Comparison of ENCODE assay signal across 9 mouse cellular contexts in genomic region chr14:15438485-15439157, GRCm38 (mm10). TPM values are rescaled to one million over a fixed set of nuclear protein-coding genes. Genes with fewer than 3 reads are reported as not detected.
DNase-seq lines count a peak whose midpoint lies in the region; ATAC-seq lines count a peak whose summit lies in the region.
"Had no signal": no experiment of that assay in that cellular context is flagged by ENCODE, and none has a peak within 500 bp of the region (broad histone marks: within the 10 kb centered on the region; RNA-seq: fewer than 3 reads in every experiment).

Gene Lrrc3b, minus strand, starts transcription at chr14:15438987.

- peak within 1 kb of the TSS; percentile 57 for H3K4me3 ChIP-seq in embryonic facial prominence, embryonic 12.5 days
- peak within 1 kb of the TSS; percentile 70 for H3K4me3 ChIP-seq in heart, embryonic 11.5 days (ENCODE audit: low read depth, low read length)
- H3K4me3 ChIP-seq in kidney, embryonic 15.5 days (replicated peaks): peak within 1 kb of the TSS; percentile 62
- peak within 1 kb of the TSS; percentile 55 for H3K4me3 ChIP-seq in limb, embryonic 15.5 days
- peak within 1 kb of the TSS; percentile 60 for H3K4me3 ChIP-seq in neural tube, embryonic 14.5 days (ENCODE audit: low read depth, low read length)
- H3K4me3 ChIP-seq: myocyte had no signal

- H3K4me1 ChIP-seq in embryonic facial prominence, embryonic 12.5 days: no peaks in the 10 kb centered on the region
- peaks cover 4% of the 10 kb centered on the region; the same call in 1 of the 2 replicates for H3K4me1 ChIP-seq in heart, embryonic 11.5 days (ENCODE audit: control insufficient read depth, insufficient read depth, low read length)
- peaks cover 13% of the 10 kb centered on the region for H3K4me1 ChIP-seq in kidney, embryonic 15.5 days
- peaks cover 11% of the 10 kb centered on the region; the same call in 1 of the 2 replicates for H3K4me1 ChIP-seq in limb, embryonic 15.5 days
- peaks cover 3% of the 10 kb centered on the region; the same call in 1 of the 2 replicates for H3K4me1 ChIP-seq in neural tube, embryonic 14.5 days (ENCODE audit: control insufficient read depth, insufficient read depth, low read length)

- no peaks in the 10 kb centered on the region for H3K9me3 ChIP-seq in embryonic facial prominence, embryonic 12.5 days
- H3K9me3 ChIP-seq in heart, embryonic 11.5 days (replicated peaks; ENCODE audit: control insufficient read depth, low read length): no peaks in the 10 kb centered on the region
- no peaks in the 10 kb centered on the region for H3K9me3 ChIP-seq in kidney, embryonic 15.5 days (replicated peaks)
- H3K9me3 ChIP-seq in limb, embryonic 15.5 days: no peaks in the 10 kb centered on the region
- H3K9me3 ChIP-seq in neural tube, embryonic 14.5 days (ENCODE audit: control insufficient read depth, low read length): no peaks in the 10 kb centered on the region

- H3K4me2 ChIP-seq in embryonic facial prominence, embryonic 12.5 days (replicated peaks): peak within 1 kb of the TSS; percentile 89
- peak within 1 kb of the TSS; percentile 91 for H3K4me2 ChIP-seq in heart, embryonic 11.5 days
- H3K4me2 ChIP-seq in kidney, embryonic 15.5 days: peak within 1 kb of the TSS; percentile 98
- peak within 1 kb of the TSS; percentile 97 for H3K4me2 ChIP-seq in limb, embryonic 15.5 days
- peak within 1 kb of the TSS; percentile 84 for H3K4me2 ChIP-seq in neural tube, embryonic 14.5 days (ENCODE audit: low read depth, low read length)

- peak; percentile 30 for DNase-seq in ovary, postnatal 36 days (ENCODE audit: low spot score)
- no peak for DNase-seq in ovary, adult 18-20 months (ENCODE audit: low spot score)
- no peak for DNase-seq in natural killer cell, adult 2 months (ENCODE audit: low spot score in 2 of 2)

- peak; percentile 89 for ATAC-seq in embryonic facial prominence, embryonic 12.5 days (ENCODE audit: insufficient number of reproducible peaks, insufficient read depth, low FRiP score, low TSS enrichment)
- peak; percentile 75 for ATAC-seq in heart, embryonic 11.5 days (replicated peaks; ENCODE audit: insufficient number of reproducible peaks, low FRiP score, low TSS enrichment)
- peak; percentile 92 for ATAC-seq in kidney, embryonic 15.5 days (replicated peaks; ENCODE audit: low FRiP score)
- peak; percentile 64; the same call in 1 of the 2 replicates for ATAC-seq in limb, embryonic 15.5 days (ENCODE audit: insufficient number of reproducible peaks, low FRiP score, low TSS enrichment, low read depth)
- peak; percentile 93 for ATAC-seq in neural tube, embryonic 14.5 days (ENCODE audit: low read depth)

- peaks cover 4% of the 10 kb centered on the region; the same call in 1 of the 2 replicates for H3K27me3 ChIP-seq in embryonic facial prominence, embryonic 12.5 days
- H3K27me3 ChIP-seq in heart, embryonic 11.5 days (ENCODE audit: control insufficient read depth, insufficient read depth, low read length): peaks cover 6% of the 10 kb centered on the region; the same call in 1 of the 2 replicates
- H3K27me3 ChIP-seq in kidney, embryonic 15.5 days: peaks cover 32% of the 10 kb centered on the region
- peaks cover 21% of the 10 kb centered on the region for H3K27me3 ChIP-seq in limb, embryonic 15.5 days
- H3K27me3 ChIP-seq in neural tube, embryonic 14.5 days (ENCODE audit: control insufficient read depth, insufficient read depth, low read length): peaks cover 7% of the 10 kb centered on the region

- no peak within 1 kb of the TSS for H3K27ac ChIP-seq in embryonic facial prominence, embryonic 12.5 days
- peak within 1 kb of the TSS; percentile 54; the same call in 1 of the 2 replicates for H3K27ac ChIP-seq in heart, embryonic 11.5 days (ENCODE audit: low read depth, low read length)
- peak within 1 kb of the TSS; percentile 56 for H3K27ac ChIP-seq in kidney, embryonic 15.5 days
- H3K27ac ChIP-seq in limb, embryonic 15.5 days: 0 out of 2 replicates have a peak within 1 kb of the TSS, but pooled peaks have one; percentile 23
- peak within 1 kb of the TSS; percentile 74 for H3K27ac ChIP-seq in neural tube, embryonic 14.5 days (ENCODE audit: low read depth, low read length)

- H3K36me3 ChIP-seq in embryonic facial prominence, embryonic 12.5 days: no peaks in the 10 kb centered on the region
- no peaks in the 10 kb centered on the region for H3K36me3 ChIP-seq in heart, embryonic 11.5 days (ENCODE audit: control insufficient read depth, insufficient read depth, low read length)
- no peaks in the 10 kb centered on the region for H3K36me3 ChIP-seq in kidney, embryonic 15.5 days
- no peaks in the 10 kb centered on the region for H3K36me3 ChIP-seq in limb, embryonic 15.5 days
- H3K36me3 ChIP-seq in neural tube, embryonic 14.5 days (ENCODE audit: control insufficient read depth, insufficient read depth, low read length): no peaks in the 10 kb centered on the region

- H3K9ac ChIP-seq in embryonic facial prominence, embryonic 12.5 days: peak within 1 kb of the TSS; percentile 49
- peak within 1 kb of the TSS; percentile 68 for H3K9ac ChIP-seq in heart, embryonic 11.5 days (ENCODE audit: low read depth, low read length)
- peak within 1 kb of the TSS; percentile 55 for H3K9ac ChIP-seq in kidney, embryonic 15.5 days
- H3K9ac ChIP-seq in limb, embryonic 15.5 days: peak within 1 kb of the TSS; percentile 20; the same call in 1 of the 2 replicates
- H3K9ac ChIP-seq in neural tube, embryonic 14.5 days (replicated peaks; ENCODE audit: low read depth, low read length): peak within 1 kb of the TSS; percentile 73

- under 1% methylated on average over 46 of the region's 51 CpGs for WGBS in embryonic facial prominence, embryonic 12.5 days
- WGBS in heart, embryonic 11.5 days (ENCODE audit: insufficient replicate concordance): under 1% methylated on average over 51 of the region's 51 CpGs
- under 1% methylated on average over 51 of the region's 51 CpGs for WGBS in kidney, embryonic 15.5 days
- under 1% methylated on average over 51 of the region's 51 CpGs for WGBS in limb, embryonic 15.5 days
- under 1% methylated on average over 42 of the region's 51 CpGs for WGBS in neural tube, embryonic 14.5 days

RNA-seq across cellular contexts. Expression of gene Lrrc3b, which starts in this region (rescaled TPM):
- polyA plus RNA-seq in embryonic facial prominence, embryonic 12.5 days (2016; fragmentation: Nextera tagmentation; extraction: Ambion mirVana): 1.8 and 2.1 TPM in 2 replicates
- 3.3 and 4.7 TPM in 2 replicates for polyA plus RNA-seq in heart, embryonic 11.5 days (2014; fragmentation: Nextera tagmentation; extraction: Ambion mirVana)
- 4.4 and 5.4 TPM in 2 replicates for polyA plus RNA-seq in kidney, embryonic 15.5 days (2015; fragmentation: Nextera tagmentation; extraction: Ambion mirVana)
- polyA plus RNA-seq in limb, embryonic 15.5 days (2015; fragmentation: Nextera tagmentation; extraction: Ambion mirVana): 1.8 and 2.5 TPM in 2 replicates
- 17.6 and 30.9 TPM in 2 replicates for polyA plus RNA-seq in neural tube, embryonic 14.5 days (2014; fragmentation: Nextera tagmentation; extraction: Ambion mirVana)
- polyA plus RNA-seq: myocyte had no signal

Comparison
In these comparisons a context has a peak if more than half of its experiments do, and no peak if none do; other contexts are left out.
1. H3K9ac ChIP-seq: peak in every context shown above with its lines; median percentile 73 in neural tube, embryonic 14.5 days; 68 in heart, embryonic 11.5 days; 55 in kidney, embryonic 15.5 days; 49 in embryonic facial prominence, embryonic 12.5 days; 20 in limb, embryonic 15.5 days.